Mouse (Mus musculus) MN1 (cell line): ENCODE measurements around the gene Il11ra1.

ENCODE experiments used
- DNase-seq: peaks from one replicate; pipeline ENCODE4 v3.0.0-alpha.2; 2016; ENCODE audit warnings: low spot score

Il11ra1 gene

GRCm38 (mm10) chr4:41710229-41710628 is 10.4 kb downstream of the Il11ra1 start:
- DNase-seq: no peak

- no peak for DNase-seq
Observed at GRCm38 (mm10) chr4:41711705-41712375, 12.1 kb downstream of the Il11ra1 start.

- DNase-seq: no peak
Observed at GRCm38 (mm10) chr4:41712421-41713196, 12.8 kb downstream of the Il11ra1 start.

- peak; percentile 75 for DNase-seq
Observed at GRCm38 (mm10) chr4:41713197-41714067, 13.6 kb downstream of the Il11ra1 start, which contains the start of gene Rpp25l. TSS of gene Rpp25l (minus strand) at chr4:41713534.

- peak; percentile 71 for DNase-seq
Observed at GRCm38 (mm10) chr4:41714276-41714675, 14.5 kb downstream of the Il11ra1 start.

GRCm38 (mm10) chr4:41715082-41715481 is 15.3 kb downstream of the Il11ra1 start:
- DNase-seq: no peak

- peak; percentile 33 for DNase-seq
Observed at GRCm38 (mm10) chr4:41715596-41715995, 15.8 kb downstream of the Il11ra1 start.

GRCm38 (mm10) chr4:41716834-41717233 is 17.0 kb downstream of the Il11ra1 start:
- DNase-seq: peak; percentile 79

- DNase-seq: peak; percentile 95
Observed at GRCm38 (mm10) chr4:41722918-41723351, 23.1 kb downstream of the Il11ra1 start, which contains the start of gene Dctn3. TSS of gene Dctn3 (minus strand) at chr4:41723170.

GRCm38 (mm10) chr4:41726826-41727621 is 27.2 kb downstream of the Il11ra1 start:
- no peak for DNase-seq

- peak; percentile 53 for DNase-seq
Observed at GRCm38 (mm10) chr4:41731052-41731765, 31.4 kb downstream of the Il11ra1 start, which contains the start of gene Arid3c. TSS of gene Arid3c (minus strand) at chr4:41731142.

- DNase-seq: peak; percentile 78
Observed at GRCm38 (mm10) chr4:41737602-41738255, 37.9 kb downstream of the Il11ra1 start.

GRCm38 (mm10) chr4:41738256-41738603 is 38.4 kb downstream of the Il11ra1 start:
- no peak for DNase-seq

- DNase-seq: no peak
Observed at GRCm38 (mm10) chr4:41739260-41739659, 39.5 kb downstream of the Il11ra1 start.

- DNase-seq: peak; percentile 59
Observed at GRCm38 (mm10) chr4:41740380-41741157, 40.8 kb downstream of the Il11ra1 start.

GRCm38 (mm10) chr4:41741158-41741560 is 41.4 kb downstream of the Il11ra1 start:
- DNase-seq: peak; percentile 95

GRCm38 (mm10) chr4:41744131-41744530 is 44.3 kb downstream of the Il11ra1 start:
- no peak for DNase-seq

- DNase-seq: no peak
Observed at GRCm38 (mm10) chr4:41745021-41745420, 45.2 kb downstream of the Il11ra1 start.

- DNase-seq: peak; percentile 66
Observed at GRCm38 (mm10) chr4:41754797-41755337, 55.1 kb downstream of the Il11ra1 start, which contains the start of gene Galt. TSS of gene Galt (plus strand) at chr4:41755228.
